Mouse (Mus musculus) testis, adult 2 months (tissue): ENCODE results near the gene Hoxa7.

Source experiments
- CTCF ChIP-seq: fragments of 200-500 bp; IDR thresholded peaks from 2 replicates; pipeline ENCODE4 v1.5.1; 2012; ENCODE audit warnings: low read depth, mild to moderate bottlenecking, inconsistent platforms, low read length, moderate library complexity; ENCODE audit not compliant: control insufficient read depth, insufficient read depth, insufficient replicate concordance
- POLR2A ChIP-seq: fragments of 200-500 bp; IDR thresholded peaks from 2 replicates; pipeline ENCODE4 v1.6.1; 2012; ENCODE audit warnings: low read depth, mild to moderate bottlenecking, inconsistent platforms, low read length, moderate library complexity; ENCODE audit not compliant: control insufficient read depth

DNA sequence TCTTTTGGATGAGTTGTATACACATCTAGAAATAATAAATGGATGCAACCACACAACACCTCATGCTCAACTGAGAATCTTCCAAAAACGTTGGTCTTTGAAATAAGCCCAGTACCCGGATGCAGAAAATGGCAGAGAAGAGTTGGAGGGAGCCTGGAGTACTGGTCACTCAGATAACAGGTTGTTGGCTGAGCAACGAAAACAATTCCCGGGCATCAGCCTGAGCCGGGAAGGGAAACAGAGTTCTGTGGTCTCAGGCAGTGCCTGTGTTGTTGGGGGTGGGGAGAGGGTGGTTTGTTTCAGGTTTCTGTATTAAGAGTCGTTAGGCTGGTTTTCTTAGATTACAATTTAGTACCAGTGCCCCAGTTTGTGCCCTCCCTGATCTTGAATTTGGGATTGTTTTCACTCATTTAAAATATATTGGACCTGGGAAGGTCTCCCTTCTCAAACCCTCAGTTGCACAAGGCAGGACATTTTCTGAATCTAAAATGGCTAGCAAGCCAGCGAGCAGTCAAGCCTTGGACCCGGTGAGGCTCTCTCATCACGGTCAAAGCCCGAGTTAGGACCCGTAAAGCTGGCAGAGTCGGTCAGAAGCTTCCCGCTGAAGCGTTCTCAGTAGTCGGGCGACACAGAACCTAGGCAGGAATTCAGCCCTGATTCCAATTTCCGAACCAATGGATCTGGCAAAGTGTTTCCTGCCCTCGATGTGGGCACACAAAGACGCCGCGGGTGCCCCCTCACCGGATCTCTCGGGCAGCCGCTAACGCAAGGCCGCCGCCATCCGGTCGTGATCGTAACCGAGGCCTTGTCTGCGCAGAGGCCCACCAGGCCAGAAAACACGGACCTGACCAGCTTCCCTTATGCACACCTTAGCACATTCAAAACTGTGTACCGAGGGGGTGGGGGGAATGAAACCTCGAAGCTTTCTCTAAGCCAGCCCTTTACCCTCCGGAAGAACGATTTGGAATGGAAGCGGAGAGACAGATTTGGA, 7.1 kb upstream of the Hoxa7 start:
- TF ChIP-seq POLR2A (no peak), CTCF (no peak)
